Mouse (Mus musculus) megakaryocyte, adult 5-6 weeks (primary cell): Measurements from ENCODE around the gene Slk. TPM values are rescaled to one million over a fixed set of nuclear protein-coding genes. Genes with fewer than 3 reads are reported as not detected.

Source experiments
- ATAC-seq: 2 replicates; pipeline ENCODE4 v1.8.0; 2016; ENCODE audit warnings: mild to moderate bottlenecking, inconsistent platforms; ENCODE audit not compliant: poor library complexity, severe bottlenecking
- total RNA-seq, 2 experiments: library from RNA; stranded (forward) in 1 of 2; stranded (reverse) in 1 of 2; fragments of 153-499, 151-499 nt in 1 of 2; fragments of 221-1000, 200-1000 nt in 1 of 2; gene quantifications; 2 replicates each; pipeline versions ENCODE4 v1.2.3 to v1.2.4; 2015 to 2017

Gene Slk
- total RNA-seq, 2 experiments from 2014 or later = 148 to 262 TPM

- no peak for ATAC-seq
Measured at GRCm38 (mm10) chr19:47650366-47651159, 71.1 kb downstream of the Slk start.

- ATAC-seq = no peak
Measured at GRCm38 (mm10) chr19:47651160-47651480, 71.6 kb downstream of the Slk start.

- ATAC-seq = no peak
Measured at GRCm38 (mm10) chr19:47652255-47652654, 72.8 kb downstream of the Slk start.

- no peak for ATAC-seq
Measured at GRCm38 (mm10) chr19:47653173-47653572, 73.7 kb downstream of the Slk start.

- no peak for ATAC-seq
Measured at GRCm38 (mm10) chr19:47654896-47655295, 75.4 kb downstream of the Slk start.

- no peak for ATAC-seq
Measured at GRCm38 (mm10) chr19:47658914-47659535, 79.5 kb downstream of the Slk start.

- no peak for ATAC-seq
Measured at GRCm38 (mm10) chr19:47659765-47660408, 80.4 kb downstream of the Slk start.

- ATAC-seq = no peak
Measured at GRCm38 (mm10) chr19:47667601-47668000, 88.1 kb downstream of the Slk start.

GRCm38 (mm10) chr19:47668399-47668798 lies 88.9 kb downstream of the Slk start:
- no peak for ATAC-seq

- peak; percentile 58 for ATAC-seq
Measured at GRCm38 (mm10) chr19:47674419-47674818, 94.9 kb downstream of the Slk start.

GRCm38 (mm10) chr19:47678675-47679074 lies 99.2 kb downstream of the Slk start:
- no peak for ATAC-seq

GRCm38 (mm10) chr19:47689592-47689991 lies 110.1 kb downstream of the Slk start:
- ATAC-seq = peak; percentile 66; the same call in 1 of the 2 replicates

GRCm38 (mm10) chr19:47691994-47692393 lies 112.5 kb downstream of the Slk start, which contains the start of gene Col17a1:
Col17a1 (minus strand) TSS chr19:47692094.
- ATAC-seq = no peak

Other genes starting within 250 kb of the Slk start
- 1.4 and 1.8 TPM in 2 replicates for gene Sh3pxd2a, start 115.3 kb upstream of the Slk start, total RNA-seq (2015)
- gene Sh3pxd2a, start 115.3 kb upstream of the Slk start, total RNA-seq (2017) = 1.1 and 1.3 TPM in 2 replicates
- gene Stn1, start 42.2 kb upstream of the Slk start, total RNA-seq (2015) = 44.2 and 46.2 TPM in 2 replicates
- gene Stn1, start 42.2 kb upstream of the Slk start, total RNA-seq (2017) = 39.2 and 44.9 TPM in 2 replicates
- not detected in 2 replicates for gene Col17a1, start 112.4 kb downstream of the Slk start, total RNA-seq (2015)
- not detected in 2 replicates for gene Col17a1, start 112.4 kb downstream of the Slk start, total RNA-seq (2017)
- gene Sfr1, start 152.0 kb downstream of the Slk start, total RNA-seq (2015) = 92.5 and 94.5 TPM in 2 replicates
- 91.2 and 94.4 TPM in 2 replicates for gene Sfr1, start 152.0 kb downstream of the Slk start, total RNA-seq (2017)